Mouse (Mus musculus) lung, adult 2 months (tissue): ENCODE measurements around the gene Shc4. TPM values are rescaled to one million over a fixed set of nuclear protein-coding genes. Genes with fewer than 3 reads are reported as not detected.

ENCODE experiments used
- DNase-seq: peaks from one replicate; pipeline ENCODE4 v3.0.0; 2022
- H3K4me1 ChIP-seq: fragments of 200-500 bp; 2 replicates; pipeline ENCODE4 v1.6.1; 2011; ENCODE audit warnings: low read length; ENCODE audit not compliant: control insufficient read depth, insufficient read depth
- H3K4me3 ChIP-seq: fragments of 200-500 bp; replicated peaks from 2 replicates; pipeline ENCODE3; 2011; ENCODE audit warnings: low read depth, mild to moderate bottlenecking, control low read depth, low read length; ENCODE audit errors: extremely low read depth
- CTCF ChIP-seq: fragments of 200-500 bp; IDR thresholded peaks from 2 replicates; pipeline ENCODE4 v1.5.1; 2011; ENCODE audit warnings: mild to moderate bottlenecking, low read length, control low read depth; ENCODE audit not compliant: insufficient read depth
- POLR2A ChIP-seq: fragments of 200-500 bp; IDR thresholded peaks from 2 replicates; pipeline ENCODE4 v1.6.1; 2011; ENCODE audit warnings: low read depth, mild to moderate bottlenecking, control low read depth, low read length, borderline replicate concordance; ENCODE audit errors: extremely low read depth
- WGBS: fragments of 180-500 bp; shearing (Covaris S2); methylation state at CpG from one replicate; pipeline ENCODE4 v1.1.7; 2018; 5-methylcytosine and 5-hydroxymethylcytosine counted together
- polyA plus RNA-seq: library from polyadenylated mRNA; depleted of rRNA; stranded (reverse); fragments of >200 nt; gene quantifications from 2 replicates; pipeline ENCODE4 v1.2.3, GENCODE M21; 2012; rRNA removed

Gene Shc4
- polyA plus RNA-seq, 1 experiment = 0.34 TPM

GRCm38 (mm10) chr2:125594786-125595185, 129.2 kb downstream of the Shc4 start:
- no peaks in the 10 kb centered on the region for H3K4me1 ChIP-seq
- H3K4me3 ChIP-seq = no peak overlapping the region
- WGBS = 96% methylated on average over 12 of the region's 12 CpGs
- no peak for TF ChIP-seq CTCF
- TF ChIP-seq POLR2A = no peak
- no peak for DNase-seq

- no peak overlapping the region for H3K4me3 ChIP-seq
- no peak for DNase-seq
- TF ChIP-seq POLR2A (no peak), CTCF (no peak)
- 73% methylated on average over 6 of the region's 6 CpGs for WGBS
- H3K4me1 ChIP-seq = no peaks in the 10 kb centered on the region
These were observed 129.9 kb downstream of the Shc4 start for GRCm38 (mm10) chr2:125594072-125594471.

GRCm38 (mm10) chr2:125591895-125592294, 132.1 kb downstream of the Shc4 start:
- Histone ChIP-seq H3K4me1 (no peaks in the 10 kb centered on the region), H3K4me3 (no peak overlapping the region)
- TF ChIP-seq CTCF = no peak
- no peak for TF ChIP-seq POLR2A
- DNase-seq = no peak
- 98% methylated on average over 4 of the region's 4 CpGs for WGBS

GRCm38 (mm10) chr2:125589287-125589686, 134.7 kb downstream of the Shc4 start:
- TF ChIP-seq CTCF (no peak), POLR2A (no peak)
- WGBS = 88% methylated on average over 12 of the region's 12 CpGs
- no peaks in the 10 kb centered on the region for H3K4me1 ChIP-seq
- H3K4me3 ChIP-seq = no peak overlapping the region
- no peak for DNase-seq

- WGBS = 93% methylated on average over 5 of the region's 5 CpGs
- H3K4me1 ChIP-seq = no peaks in the 10 kb centered on the region
- H3K4me3 ChIP-seq = no peak overlapping the region
- DNase-seq = no peak
- TF ChIP-seq POLR2A (no peak), CTCF (no peak)
These were observed 142.9 kb downstream of the Shc4 start for GRCm38 (mm10) chr2:125581081-125581480.

- WGBS = 63% methylated on average over 4 of the region's 4 CpGs
These were observed 146.3 kb downstream of the Shc4 start for GRCm38 (mm10) chr2:125577670-125578069.

More at GRCm38 (mm10) chr2:125577670-125578069, 146.3 kb downstream of the Shc4 start:
- Histone ChIP-seq H3K4me3 (no peak overlapping the region), H3K4me1 (no peaks in the 10 kb centered on the region)
- TF ChIP-seq POLR2A (no peak), CTCF (no peak)
- DNase-seq = no peak

Other genes with a start within 250 kb of the Shc4 start
- 0.43 and 0.52 TPM in 2 replicates for gene Gm9913, start 219.1 kb downstream of the Shc4 start, polyA plus RNA-seq
- gene Fbn1, start 216.2 kb downstream of the Shc4 start, polyA plus RNA-seq = 20.2 and 30.6 TPM in 2 replicates
- gene Cep152, start 99.0 kb downstream of the Shc4 start, polyA plus RNA-seq = 0.86 and 1.2 TPM in 2 replicates
- gene Eid1, start 51.1 kb downstream of the Shc4 start, polyA plus RNA-seq = 23.2 and 27.4 TPM in 2 replicates
- gene Secisbp2l, start 58.7 kb upstream of the Shc4 start, polyA plus RNA-seq = 23.2 and 29.1 TPM in 2 replicates
- 9.7 and 15.2 TPM in 2 replicates for gene Galk2, start 135.0 kb upstream of the Shc4 start, polyA plus RNA-seq
- gene Cops2, start 135.0 kb upstream of the Shc4 start, polyA plus RNA-seq = 4.2 and 9.4 TPM in 2 replicates